Mouse (Mus musculus) CH12.LX (cell line): ENCODE data around the gene Map1lc3a.

Experiments used
- CHD2 ChIP-seq: IDR thresholded peaks from 2 replicates; pipeline ENCODE4 v1.6.1; 2011; ENCODE audit warnings: low read length, improper control_type of control experiment
- CTCF ChIP-seq, 2 experiments: IDR thresholded peaks in 1 of 2; conservative IDR thresholded peaks in 1 of 2; 2 replicates each; pipeline ENCODE4 v1.5.1; 2011 to 2012; ENCODE audit warnings: low read depth in 2 of 2, low read length in 2 of 2, improper control_type of control experiment in 1 of 2, inconsistent platforms in 1 of 2, mild to moderate bottlenecking in 1 of 2, moderate library complexity in 1 of 2
- EP300 ChIP-seq: IDR thresholded peaks from 2 replicates; pipeline ENCODE4 v1.6.1; 2011; ENCODE audit warnings: low read length, improper control_type of control experiment
- MAFK ChIP-seq: IDR thresholded peaks from 2 replicates; pipeline ENCODE4 v1.6.1; 2011; ENCODE audit warnings: low read length, improper control_type of control experiment; ENCODE audit not compliant: insufficient replicate concordance
- POLR2A ChIP-seq: IDR thresholded peaks from 2 replicates; pipeline ENCODE4 v1.6.1; 2011; ENCODE audit warnings: low read depth, mild to moderate bottlenecking, improper control_type of control experiment, low read length
- SIN3A ChIP-seq: IDR thresholded peaks from 2 replicates; pipeline ENCODE4 v1.6.1; 2012; ENCODE audit warnings: low read length, improper control_type of control experiment, inconsistent platforms
- ZC3H11A ChIP-seq: IDR thresholded peaks from 2 replicates; pipeline ENCODE4 v1.6.1; 2012; ENCODE audit warnings: low read depth, mild to moderate bottlenecking, inconsistent platforms, low read length, improper control_type of control experiment

DNA sequence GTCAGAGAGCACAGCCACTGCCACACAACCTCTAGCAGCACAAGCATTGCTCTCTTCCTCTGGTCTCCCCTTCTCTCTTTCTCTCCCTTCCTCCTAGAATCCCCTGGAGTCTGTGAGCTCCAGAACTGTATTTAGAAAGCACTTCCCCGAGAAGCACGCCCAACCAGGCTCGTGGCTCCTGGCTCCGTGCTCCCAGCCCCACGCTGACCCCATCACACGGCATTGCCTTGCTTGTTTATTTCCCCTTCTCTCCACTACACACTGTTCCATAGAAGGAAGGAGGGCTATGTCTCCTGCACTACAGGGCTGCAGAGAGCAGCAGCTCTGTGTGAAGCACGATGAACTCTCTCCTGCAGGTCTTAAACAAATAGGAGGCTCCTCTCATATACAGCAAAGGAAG is 8.6 kb downstream of the Map1lc3a start:
- TF ChIP-seq EP300 = no peak
- TF ChIP-seq CTCF (conservative IDR thresholded peaks at IDR 0.05 in 1 of 2, IDR thresholded peaks at IDR 0.05 in 1 of 2; ENCODE audit: low read depth in 2 of 2, low read length in 2 of 2) = no peak
- no peak for TF ChIP-seq ZC3H11A
- no peak for TF ChIP-seq POLR2A
- no peak for TF ChIP-seq SIN3A
- no peak for TF ChIP-seq MAFK
- TF ChIP-seq CHD2 = no peak
